Mouse (Mus musculus) bone marrow, adult 2 months (tissue): ENCODE data around the gene Rcc1l.

Source experiments
- CTCF ChIP-seq: fragments of 200-500 bp; IDR thresholded peaks from 2 replicates; pipeline ENCODE4 v1.5.1; 2011; ENCODE audit warnings: low read length, control low read depth; ENCODE audit not compliant: control insufficient read depth, insufficient read depth
- POLR2A ChIP-seq: fragments of 200-500 bp; IDR thresholded peaks from 2 replicates; pipeline ENCODE4 v1.6.1; 2011; ENCODE audit warnings: low read depth, mild to moderate bottlenecking, control low read depth, low read length, borderline replicate concordance; ENCODE audit not compliant: control insufficient read depth

DNA sequence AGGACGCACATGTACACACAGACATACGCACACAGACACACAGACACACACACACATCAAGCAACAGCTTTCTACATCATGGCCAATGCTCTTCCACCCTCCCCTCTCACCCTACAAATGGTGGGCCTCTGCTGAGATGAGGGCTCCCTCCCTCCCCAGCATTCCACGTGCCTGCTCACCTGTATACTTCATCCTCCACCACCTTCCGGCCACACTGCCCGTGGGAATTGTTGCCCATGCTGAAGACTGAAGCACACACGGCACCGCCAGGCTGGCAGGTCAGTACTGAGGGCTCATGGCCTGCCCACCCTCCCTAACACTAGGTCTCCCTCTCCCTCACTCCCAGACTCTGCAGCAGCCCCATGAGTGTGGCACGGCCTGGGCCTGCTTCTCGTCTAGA is 8.5 kb downstream of the Rcc1l start:
- TF ChIP-seq CTCF (no peak), POLR2A (no peak)
